Mouse (Mus musculus) testis, postnatal 14 days (tissue): ENCODE measurements around the gene Cyp4a29.
"Not testable (repeated sequence)": the region's sequence is repeated elsewhere in the genome, so short reads cannot be mapped to it uniquely, and the experiment has no call there.

Experiments used
- DNase-seq: peaks from one replicate; pipeline ENCODE4 v3.0.0; 2021; ENCODE audit warnings: low spot score

Gene Cyp4a29

DNA sequence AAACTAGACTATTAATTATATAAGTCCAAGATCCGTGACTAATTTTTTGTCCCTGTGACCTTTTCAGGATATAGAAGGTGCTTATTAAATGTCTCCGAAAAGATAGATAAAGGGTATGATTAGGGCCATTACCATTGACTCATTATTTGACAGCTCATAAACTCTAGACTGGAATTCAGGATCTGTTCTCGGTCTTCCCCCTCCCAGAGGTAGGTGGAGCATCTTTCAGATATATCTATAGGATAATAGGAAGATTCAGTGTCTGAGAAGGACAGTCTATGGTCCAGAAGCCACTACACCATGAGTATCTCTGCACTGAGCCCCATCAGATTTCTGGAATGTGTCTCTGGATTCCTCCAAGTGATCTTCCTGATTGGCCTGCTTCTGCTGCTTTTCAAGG is at the start of gene Cyp4a29:
Gene Cyp4a29 (plus strand): TSS at position 301 of the 400 bp plus-strand sequence.
- DNase-seq = no peak

DNA sequence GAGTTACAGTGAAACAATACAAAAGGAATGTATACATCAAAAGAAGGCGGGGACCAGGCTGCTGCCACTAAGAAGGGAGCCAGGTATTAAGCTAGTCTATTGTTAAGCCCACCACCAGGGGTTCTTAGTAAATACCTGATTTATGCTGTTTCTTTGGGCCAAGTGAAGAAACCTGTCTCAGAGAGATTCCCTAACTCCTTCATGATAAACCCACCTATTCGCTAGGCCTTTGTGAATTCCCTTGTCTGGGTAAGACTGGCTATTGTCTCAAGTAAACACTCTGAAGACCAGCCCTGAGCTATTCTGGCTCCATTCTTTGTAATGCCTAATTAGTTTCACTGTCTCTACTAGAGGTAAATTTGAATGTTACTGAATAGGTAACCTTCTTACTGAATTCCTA is 9.0 kb upstream of the Cyp4a29 start:
- not testable (repeated sequence) for DNase-seq

DNA sequence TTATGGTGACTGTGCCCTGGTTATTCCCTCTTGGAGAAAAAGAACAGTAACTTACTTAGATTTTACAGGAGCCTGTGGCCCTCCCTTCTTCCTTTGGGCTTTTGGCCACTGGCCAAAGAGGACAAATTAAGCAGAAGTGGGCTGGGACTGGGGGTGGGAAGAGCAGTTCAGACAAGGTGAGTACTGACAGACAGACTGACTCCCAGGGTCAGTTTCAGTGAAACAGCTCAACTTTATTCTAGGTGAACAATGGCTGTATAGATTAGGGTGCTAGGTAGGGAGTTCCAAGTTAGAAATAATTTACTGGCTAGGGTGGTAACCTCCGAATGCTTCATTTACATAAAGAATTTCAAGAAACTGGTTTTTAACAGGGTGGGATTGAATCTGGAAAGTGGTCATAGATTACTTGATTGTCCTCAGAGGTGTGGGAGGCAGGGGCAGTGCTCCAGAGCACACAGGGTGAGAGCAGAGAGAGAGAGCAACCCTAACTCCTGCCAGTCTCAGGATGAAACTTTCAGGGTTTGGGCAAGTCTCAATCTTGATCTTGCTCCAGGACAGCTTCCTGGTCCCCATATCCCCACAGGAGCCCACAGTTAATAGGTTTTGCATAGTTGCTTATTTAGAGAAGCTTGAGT is 5.3 kb upstream of the Cyp4a29 start:
- DNase-seq = no peak

DNA sequence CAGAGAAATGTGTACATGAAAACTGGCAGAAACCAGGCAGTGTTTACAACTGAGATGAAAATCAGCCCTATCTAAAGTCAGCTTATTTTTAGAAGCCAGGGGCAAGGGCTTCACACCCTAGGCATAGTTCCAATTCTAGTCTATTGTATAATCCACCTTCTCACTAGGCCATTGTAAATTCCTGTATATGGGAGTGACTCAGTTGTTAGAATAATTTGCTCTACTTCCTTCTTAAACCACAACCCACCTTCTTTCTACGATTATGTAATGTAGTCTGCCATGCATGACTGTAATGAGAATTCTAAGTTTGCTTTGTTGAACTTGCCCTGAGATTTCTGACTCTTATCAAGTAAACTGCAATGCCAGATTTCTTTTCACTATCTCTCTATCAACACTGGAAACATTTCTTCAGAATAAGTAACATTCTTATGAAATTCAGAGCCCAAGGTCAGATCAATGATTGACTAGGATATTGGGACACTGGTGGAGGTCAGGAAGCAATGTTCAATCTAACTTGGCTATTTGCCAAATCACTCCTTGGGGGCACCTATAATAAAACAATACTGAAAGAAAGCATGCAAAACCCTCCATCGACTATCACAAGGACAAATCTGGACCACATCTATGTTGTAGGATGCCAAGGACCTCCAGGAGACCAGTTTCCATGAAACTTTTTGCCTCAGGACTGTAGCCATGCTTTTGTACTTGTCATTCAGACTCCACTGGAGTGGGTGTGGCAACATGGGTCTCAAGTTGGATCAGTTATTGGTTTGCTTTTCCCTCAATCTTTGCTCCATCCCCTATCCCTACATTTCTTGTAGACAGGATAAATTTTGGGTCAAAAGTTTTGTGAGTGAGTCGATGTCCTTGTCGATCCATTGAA is 23.0 kb downstream of the Cyp4a29 start:
- DNase-seq = not testable (repeated sequence)

DNA sequence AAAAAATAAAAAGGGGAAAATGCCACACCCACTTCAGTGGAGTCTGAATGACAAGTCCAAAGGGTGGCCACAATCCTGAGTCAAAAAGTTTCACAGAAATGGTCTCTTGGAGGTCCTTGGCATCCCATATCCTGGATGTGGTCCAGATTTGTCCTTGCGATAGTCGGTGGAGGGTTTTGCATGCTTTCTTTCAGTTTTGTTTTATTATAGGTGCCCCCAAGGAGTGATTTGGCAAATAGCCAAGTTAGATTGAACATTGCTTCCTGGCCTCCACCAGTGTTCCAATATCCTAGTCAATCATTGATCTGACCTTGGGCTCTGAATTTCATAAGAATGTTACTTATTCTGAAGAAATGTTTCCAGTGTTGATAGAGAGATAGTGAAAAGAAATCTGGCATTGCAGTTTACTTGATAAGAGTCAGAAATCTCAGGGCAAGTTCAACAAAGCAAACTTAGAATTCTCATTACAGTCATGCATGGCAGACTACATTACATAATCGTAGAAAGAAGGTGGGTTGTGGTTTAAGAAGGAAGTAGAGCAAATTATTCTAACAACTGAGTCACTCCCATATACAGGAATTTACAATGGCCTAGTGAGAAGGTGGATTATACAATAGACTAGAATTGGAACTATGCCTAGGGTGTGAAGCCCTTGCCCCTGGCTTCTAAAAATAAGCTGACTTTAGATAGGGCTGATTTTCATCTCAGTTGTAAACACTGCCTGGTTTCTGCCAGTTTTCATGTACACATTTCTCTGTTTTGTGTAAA is 36.5 kb downstream of the Cyp4a29 start:
- DNase-seq = not testable (repeated sequence)

DNA sequence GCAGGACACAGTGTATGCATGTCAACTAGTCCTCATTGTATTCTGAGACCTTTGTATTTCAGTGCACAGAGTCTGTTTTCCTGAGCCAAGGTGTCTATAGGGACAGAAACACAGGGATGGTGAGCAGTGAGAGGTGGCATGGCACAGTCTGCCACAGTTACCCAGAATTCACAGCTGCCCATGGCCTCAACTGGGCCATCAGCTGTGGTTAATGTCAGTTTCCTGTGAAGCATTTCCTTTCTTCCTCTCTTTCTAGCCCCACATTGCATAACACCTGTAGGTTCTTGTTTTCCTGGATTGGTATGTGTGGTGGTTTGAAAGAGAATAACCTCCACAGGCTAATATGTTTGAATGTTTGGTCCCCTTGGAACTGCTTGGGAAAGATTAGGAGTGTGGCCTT is 38.5 kb downstream of the Cyp4a29 start:
- no peak for DNase-seq

DNA sequence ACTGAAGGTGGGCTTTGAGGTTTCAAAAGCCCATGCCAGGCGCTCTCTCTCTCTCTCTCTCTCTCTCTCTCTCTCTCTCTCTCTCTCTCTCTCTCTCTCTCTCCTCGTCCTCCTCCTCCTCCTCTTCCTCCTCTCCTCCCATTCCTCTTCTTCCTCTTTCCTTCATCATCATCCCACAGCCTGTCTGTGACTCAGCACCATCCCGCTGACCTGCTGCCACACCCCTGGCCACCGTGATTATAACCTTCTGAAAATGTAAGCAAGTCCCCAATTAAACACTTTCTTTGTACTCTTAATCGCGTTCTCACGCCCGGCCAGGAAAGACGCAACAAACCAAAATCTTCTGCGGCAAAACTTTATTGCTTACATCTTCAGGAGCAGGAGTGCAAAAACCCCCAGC is 38.9 kb downstream of the Cyp4a29 start:
- not testable (repeated sequence) for DNase-seq

DNA sequence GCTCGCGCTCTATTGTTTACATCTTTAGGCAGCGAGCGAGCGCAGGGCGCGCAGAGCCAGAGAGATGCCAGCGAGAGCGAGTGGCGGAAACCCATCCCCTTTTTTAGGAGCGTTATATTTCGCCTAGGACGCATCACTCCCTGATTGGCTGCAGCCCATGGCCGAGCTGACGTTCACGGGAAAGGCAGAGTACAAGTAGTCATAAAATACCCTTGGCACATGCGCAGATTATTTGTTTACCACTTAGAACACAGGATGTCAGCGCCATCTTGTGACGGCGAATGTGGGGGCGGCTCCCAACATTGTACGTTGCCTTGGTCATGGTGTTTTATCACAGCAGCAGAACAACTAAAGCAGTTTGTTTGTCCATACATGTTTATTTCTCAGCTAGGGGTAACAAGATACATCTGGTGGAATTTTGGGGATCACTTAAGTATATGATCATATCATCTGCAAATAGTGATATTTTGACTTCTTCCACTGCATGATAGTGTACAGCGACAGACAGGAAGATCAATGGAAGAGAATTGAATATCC is 39.4 kb downstream of the Cyp4a29 start:
- DNase-seq = not testable (repeated sequence)

DNA sequence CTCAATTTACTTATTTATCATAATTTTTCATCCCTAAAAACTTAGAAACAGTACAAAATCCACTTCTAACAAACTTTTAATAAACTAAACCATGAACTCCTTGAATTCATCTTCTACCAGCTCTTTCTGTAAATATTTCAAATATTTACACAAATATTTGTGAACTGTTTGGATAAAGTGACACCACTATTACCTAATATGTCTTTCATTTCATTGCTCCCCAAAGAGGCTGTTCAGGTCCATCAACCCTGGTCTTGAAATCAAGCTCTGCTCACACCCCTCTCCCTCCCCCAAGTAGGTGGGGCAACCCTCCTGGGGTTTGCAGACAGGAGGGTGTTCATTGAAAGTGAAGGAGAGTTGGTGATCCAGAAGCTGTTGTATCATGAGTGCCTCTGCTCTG is 56.9 kb downstream of the Cyp4a29 start, which contains the start of gene Cyp4a12a:
Gene Cyp4a12a (plus strand): TSS at position 301 of the 400 bp plus-strand sequence.
- DNase-seq = not testable (repeated sequence)
